Mouse (Mus musculus): ENCODE data around the gene Rtbdn. TPM values are rescaled to one million over a fixed set of nuclear protein-coding genes. Genes with fewer than 3 reads are reported as not detected.

Gene Rtbdn
- total RNA-seq, 2 experiments from 2014 or later: not detected

DNA sequence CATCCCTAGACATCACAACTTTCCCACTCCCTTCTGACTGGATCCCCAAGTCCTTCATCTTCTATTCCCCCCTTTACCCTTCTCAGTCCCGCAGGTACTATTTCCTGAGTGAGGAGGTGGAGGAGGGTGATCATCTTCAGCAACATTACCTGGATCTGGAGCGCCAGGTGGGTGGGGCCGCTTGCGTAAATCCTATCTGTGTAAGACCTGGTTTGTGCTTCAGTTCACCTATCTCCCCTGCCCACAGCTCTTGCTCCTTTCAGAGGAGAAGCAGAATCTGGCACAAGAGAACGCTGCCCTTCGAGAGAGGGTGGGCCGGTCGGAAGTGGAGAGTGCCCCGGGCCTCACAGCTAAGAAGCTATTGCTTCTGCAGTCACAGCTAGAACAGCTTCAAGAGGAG is 47.6 kb downstream of the Rtbdn start:
- no peak for DNase-seq
- intact Hi-C loops (cut with DNase I): loop anchor here (1.0 kb wide), 1 partner anchor 19 kb away; no protein-coding TSS in a partner anchor

- intact Hi-C loops (cut with DNase I): loop anchor here (5.0 kb wide), 1 partner anchor 38 kb away; no protein-coding TSS in a partner anchor
- no peak for DNase-seq
These were observed 48.9 kb downstream of the Rtbdn start for GRCm38 (mm10) chr8:84995680-84996079.

GRCm38 (mm10) chr8:84996978-84997377 is 50.2 kb downstream of the Rtbdn start:
- intact Hi-C loops (cut with DNase I): loop anchor here (5.0 kb wide), 1 partner anchor 40 kb away; no protein-coding TSS in a partner anchor
- DNase-seq: no peak

DNA sequence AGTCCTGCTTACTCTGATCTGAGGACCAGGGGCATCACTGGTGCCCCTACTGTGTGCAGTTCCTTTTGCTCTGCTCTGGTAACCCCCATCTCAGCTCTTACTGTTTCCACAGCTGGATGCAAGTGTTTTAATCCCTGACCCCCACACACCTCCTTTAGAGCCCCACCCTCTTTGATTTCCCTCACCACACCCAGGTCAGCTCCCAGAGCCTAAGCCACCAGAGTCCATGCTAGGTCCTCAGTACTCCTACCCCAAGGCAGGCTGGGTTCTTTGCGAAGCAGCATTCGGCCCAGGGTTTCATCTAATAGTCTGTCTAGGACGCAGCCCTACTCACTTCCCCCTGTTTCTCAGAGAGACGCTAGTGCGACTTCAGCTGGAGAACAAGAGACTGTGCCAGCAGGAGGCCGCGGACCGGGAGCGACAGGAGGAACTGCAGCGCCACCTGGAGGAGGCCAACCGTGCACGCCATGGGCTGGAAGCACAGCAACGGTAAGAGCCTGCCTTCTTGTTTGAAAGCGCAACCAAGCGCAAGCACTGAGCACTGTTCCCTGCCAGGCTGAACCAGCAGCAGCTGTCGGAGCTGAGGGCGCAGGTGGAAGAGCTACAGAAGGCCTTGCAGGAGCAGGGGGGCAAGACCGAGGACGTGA is 51.0 kb downstream of the Rtbdn start:
- DNase-seq: peak; percentile 91 to 93
- intact Hi-C loops (cut with DNase I): loop anchor here (1.0 to 5.0 kb wide), 2 partner anchors 40 to 69 kb away; no protein-coding TSS in a partner anchor

Small RNAs within 50 kb of the gene (microRNA-seq; reads per million reads assigned to microRNA genes)
- gene Gm24197: 0 reads per million in 2 experiments

Other genes starting within 250 kb of the Rtbdn start
- 1 to 10 TPM; 8.4 to 9.1 TPM for gene Lyl1, start 245.5 kb upstream of the Rtbdn start, total RNA-seq (2021)
- under 1 TPM; 0.50 to 0.89 TPM for gene G430095P16Rik, start 224.0 kb upstream of the Rtbdn start, total RNA-seq (2021)
- gene Nfix, start 146.6 kb upstream of the Rtbdn start, total RNA-seq (2021): 100 to 1,000 TPM; 256 to 266 TPM
- gene Dand5, start 124.2 kb upstream of the Rtbdn start, total RNA-seq (2021): 1 to 10 TPM; 3.1 to 3.8 TPM
- gene Gadd45gip1, start 115.5 kb upstream of the Rtbdn start, total RNA-seq (2021): 10 to 100 TPM; 23.7 to 25.0 TPM
- gene Rad23a, start 106.3 kb upstream of the Rtbdn start, total RNA-seq (2021): 10 to 100 TPM; 77.8 to 88.5 TPM
- gene Calr, start 100.1 kb upstream of the Rtbdn start, total RNA-seq (2021): 100 to 1,000 TPM; 275 to 333 TPM
- gene Farsa, start 90.0 kb upstream of the Rtbdn start, total RNA-seq (2021): 10 to 100 TPM; 31.7 to 32.5 TPM
- 1 to 10 TPM; 6.9 TPM for gene Syce2, start 74.9 kb upstream of the Rtbdn start, total RNA-seq (2021)
- gene Gcdh, start 53.1 kb upstream of the Rtbdn start, total RNA-seq (2021): 10 to 100 TPM; 31.7 to 32.8 TPM
- gene Klf1, start 45.1 kb upstream of the Rtbdn start, total RNA-seq (2021): under 1 TPM; 0.17 to 0.22 TPM
- gene Dnase2a, start 38.4 kb upstream of the Rtbdn start, total RNA-seq (2021): 1 to 10 TPM; 6.4 to 7.3 TPM
- under 1 TPM in 1 of 2 experiments, not detected in 1; 0.07 TPM for gene Mast1, start 9.6 kb upstream of the Rtbdn start, total RNA-seq (2021)
- gene Gm49661, start 22.4 kb downstream of the Rtbdn start, total RNA-seq (2021): 1 to 10 TPM in 1 of 2 experiments, not detected in 1; 1.6 TPM
- 100 to 1,000 TPM; 689 to 769 TPM for gene Prdx2, start 22.6 kb downstream of the Rtbdn start, total RNA-seq (2021)
- gene Rnaseh2a, start 22.8 kb downstream of the Rtbdn start, total RNA-seq (2021): 10 to 100 TPM; 53.4 to 55.4 TPM
- gene Junb, start 31.7 kb downstream of the Rtbdn start, total RNA-seq (2021): 10 to 100 TPM; 12.6 to 12.7 TPM
- 1 to 10 TPM; 1.8 to 2.3 TPM for gene Hook2, start 43.6 kb downstream of the Rtbdn start, total RNA-seq (2021)
- not detected for gene Best2, start 67.5 kb downstream of the Rtbdn start, total RNA-seq (2021)
- gene Asna1, start 78.3 kb downstream of the Rtbdn start, total RNA-seq (2021): 10 to 100 TPM; 78.6 to 79.7 TPM
- 100 to 1,000 TPM; 117 to 120 TPM for gene Trir, start 79.8 kb downstream of the Rtbdn start, total RNA-seq (2021)
- gene Tnpo2, start 89.9 kb downstream of the Rtbdn start, total RNA-seq (2021): 10 to 100 TPM; 32.2 to 39.6 TPM
- gene Fbxw9, start 113.1 kb downstream of the Rtbdn start, total RNA-seq (2021): 10 to 100 TPM; 12.6 to 13.0 TPM
- gene Gm5741, start 121.0 kb downstream of the Rtbdn start, total RNA-seq (2021): not detected
- gene Dhps, start 124.8 kb downstream of the Rtbdn start, total RNA-seq (2021): 10 to 100 TPM; 28.0 to 29.5 TPM
- gene Wdr83os, start 133.7 kb downstream of the Rtbdn start, total RNA-seq (2021): 10 to 100 TPM; 48.5 to 51.6 TPM
- gene Wdr83, start 134.3 kb downstream of the Rtbdn start, total RNA-seq (2021): 10 to 100 TPM; 27.4 to 27.7 TPM
- 10 to 100 TPM; 32.5 to 34.6 TPM for gene Man2b1, start 136.3 kb downstream of the Rtbdn start, total RNA-seq (2021)
- gene Zfp791, start 176.1 kb downstream of the Rtbdn start, total RNA-seq (2021): 1 to 10 TPM; 2.5 to 2.8 TPM
- gene Cks1brt, start 204.9 kb downstream of the Rtbdn start, total RNA-seq (2021): not detected